Mouse (Mus musculus) spleen, adult 2 months (tissue): ENCODE data around the gene Hoxc10.

Source experiments
- CTCF ChIP-seq: fragments of 200-500 bp; IDR thresholded peaks from 2 replicates; pipeline ENCODE4 v1.5.1; 2011; ENCODE audit warnings: mild to moderate bottlenecking, inconsistent platforms; ENCODE audit not compliant: insufficient read depth, insufficient read length, insufficient replicate concordance; ENCODE audit errors: extremely low read depth
- POLR2A ChIP-seq: fragments of 200-500 bp; IDR thresholded peaks from 2 replicates; pipeline ENCODE4 v1.6.1; 2011; ENCODE audit warnings: low read depth, low read length, inconsistent platforms

- TF ChIP-seq CTCF (no peak), POLR2A (no peak)
These were observed 46.0 kb upstream of the Hoxc10 start for GRCm38 (mm10) chr15:102920619-102921018.
